Mouse (Mus musculus) kidney, adult 2 months (tissue): ENCODE measurements around the gene Svs6.

Experiments used
- CTCF ChIP-seq: fragments of 200-500 bp; conservative IDR thresholded peaks from 2 replicates; pipeline ENCODE4 v1.5.1; 2011; ENCODE audit warnings: low read depth, mild to moderate bottlenecking, control low read depth, low read length, moderate library complexity, mixed read lengths; ENCODE audit not compliant: insufficient read depth, insufficient read length
- POLR2A ChIP-seq: fragments of 200-500 bp; IDR thresholded peaks from one replicate; pipeline ENCODE4 v1.6.1; 2011; ENCODE audit warnings: low read depth, low read length, control low read depth

DNA sequence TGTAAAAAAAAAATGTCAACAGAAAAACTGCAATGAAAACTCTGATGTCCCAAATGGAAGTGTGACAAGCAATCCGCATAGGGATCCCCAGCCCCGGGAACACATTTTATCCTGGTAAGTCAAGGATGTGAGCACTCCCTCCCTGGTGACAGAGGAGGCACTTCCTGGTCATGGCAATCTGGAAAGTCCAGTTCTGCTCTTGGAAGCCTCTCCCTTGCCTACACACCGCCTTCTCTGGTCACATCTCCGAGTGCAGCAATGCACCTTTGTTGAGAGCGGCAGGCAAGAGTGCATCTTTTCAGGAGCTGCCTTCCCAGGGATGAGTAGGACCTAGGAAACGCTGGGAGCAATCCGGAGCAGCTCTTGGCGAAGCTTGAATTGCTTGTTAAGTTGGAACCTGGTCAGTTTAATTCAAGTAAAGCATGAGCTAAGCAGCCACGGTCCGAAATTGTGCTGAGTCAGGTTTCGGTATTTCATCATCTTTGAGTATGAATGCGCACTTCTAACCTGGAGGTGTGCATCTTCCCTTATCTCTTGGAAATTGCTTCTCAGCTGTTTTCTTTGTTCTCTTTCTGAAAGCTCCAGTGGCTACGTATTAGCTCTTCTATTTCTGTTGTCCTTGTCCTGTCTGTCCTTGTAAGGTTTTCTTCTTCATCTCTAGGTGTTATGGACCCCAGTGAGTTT, 44.6 kb downstream of the Svs6 start:
- TF ChIP-seq POLR2A (no peak), CTCF (no peak)
